Mouse (Mus musculus) c-Kit-positive CD71-negative TER-119-negative erythroid progenitor cells, embryonic 14.5 days (primary cell): Measurements from ENCODE around the gene Zfp579.
A peak's percentile ranks its signal among the peaks of the same experiment; 100 is the strongest.

Source experiments
- DNase-seq: peaks from one replicate; pipeline ENCODE4 v3.0.0-alpha.2; 2013; ENCODE audit warnings: low read depth

Gene Zfp579

DNA sequence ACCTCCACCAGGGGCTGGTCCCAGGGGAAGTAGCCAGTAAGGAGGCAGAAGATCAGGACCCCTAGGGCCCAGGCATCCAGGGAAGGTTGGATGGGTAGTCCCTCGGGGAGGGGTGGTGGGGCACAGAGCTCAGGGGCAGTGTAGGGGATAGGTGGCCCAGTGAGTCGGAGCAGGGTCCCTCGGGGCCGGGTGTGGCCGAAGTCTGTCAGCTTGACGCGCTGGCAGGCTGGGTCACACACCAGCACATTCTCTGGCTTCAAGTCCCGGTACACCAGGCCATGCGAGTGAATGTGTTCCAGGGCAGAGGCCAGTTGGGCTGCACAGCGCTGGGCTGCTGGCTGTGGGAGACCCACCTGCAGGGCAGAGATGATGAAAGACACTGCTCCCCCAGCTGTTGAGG, 38.6 kb downstream of the Zfp579 start:
- no peak for DNase-seq

DNA sequence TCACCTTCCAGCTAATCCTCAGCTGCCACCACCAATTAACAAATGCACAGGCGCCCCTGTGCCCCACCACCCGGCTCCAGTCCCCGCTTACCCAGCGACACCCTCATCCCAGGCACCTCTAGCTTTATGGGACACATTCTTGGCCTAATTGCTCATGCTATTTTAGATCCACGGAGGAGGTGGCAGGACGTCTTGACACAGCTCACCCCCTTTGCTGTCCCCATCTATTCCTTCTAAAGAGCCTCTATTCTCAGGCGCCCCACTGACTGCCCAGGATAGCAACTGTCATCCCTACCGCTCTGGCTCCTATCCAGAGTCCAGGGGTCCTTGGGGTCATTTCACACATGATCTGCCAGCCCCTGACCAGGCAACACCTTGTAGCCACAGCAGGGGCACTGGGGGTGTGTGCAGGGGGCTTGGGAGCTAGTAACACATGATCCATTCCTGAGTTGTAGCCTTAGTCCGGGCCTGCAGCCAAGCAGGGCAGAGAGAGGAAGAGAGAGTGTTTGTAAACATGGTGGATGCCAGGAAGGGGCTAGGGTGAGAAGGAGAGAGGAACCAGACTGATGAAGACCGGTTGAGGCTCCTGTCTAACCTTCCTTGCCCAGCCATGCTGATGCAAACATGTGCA, 42.0 kb downstream of the Zfp579 start:
- DNase-seq: no peak

GRCm38 (mm10) chr7:4950561-4951342, 45.2 kb downstream of the Zfp579 start:
- DNase-seq: no peak

DNA sequence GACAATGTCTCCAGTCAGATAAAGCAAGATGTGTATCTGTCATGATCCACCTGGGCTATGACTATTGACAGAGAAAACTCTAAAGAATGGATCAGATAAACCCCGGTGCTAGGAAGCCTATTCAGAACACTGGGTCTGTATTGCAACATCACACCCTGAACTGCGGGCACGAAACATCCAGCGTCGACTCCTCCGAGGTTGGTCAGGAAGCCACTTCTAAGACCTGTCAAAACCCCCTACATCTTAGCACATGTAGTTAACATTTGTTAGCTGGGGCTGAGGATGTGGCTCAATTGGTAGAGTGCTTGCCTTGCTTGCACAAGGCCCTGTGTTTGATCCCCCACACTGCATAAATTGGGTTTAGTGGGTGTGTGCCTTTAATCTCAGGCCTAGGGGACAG, 47.6 kb downstream of the Zfp579 start:
- DNase-seq: no peak

GRCm38 (mm10) chr7:4947855-4948254, 48.1 kb downstream of the Zfp579 start:
- DNase-seq: no peak

DNA sequence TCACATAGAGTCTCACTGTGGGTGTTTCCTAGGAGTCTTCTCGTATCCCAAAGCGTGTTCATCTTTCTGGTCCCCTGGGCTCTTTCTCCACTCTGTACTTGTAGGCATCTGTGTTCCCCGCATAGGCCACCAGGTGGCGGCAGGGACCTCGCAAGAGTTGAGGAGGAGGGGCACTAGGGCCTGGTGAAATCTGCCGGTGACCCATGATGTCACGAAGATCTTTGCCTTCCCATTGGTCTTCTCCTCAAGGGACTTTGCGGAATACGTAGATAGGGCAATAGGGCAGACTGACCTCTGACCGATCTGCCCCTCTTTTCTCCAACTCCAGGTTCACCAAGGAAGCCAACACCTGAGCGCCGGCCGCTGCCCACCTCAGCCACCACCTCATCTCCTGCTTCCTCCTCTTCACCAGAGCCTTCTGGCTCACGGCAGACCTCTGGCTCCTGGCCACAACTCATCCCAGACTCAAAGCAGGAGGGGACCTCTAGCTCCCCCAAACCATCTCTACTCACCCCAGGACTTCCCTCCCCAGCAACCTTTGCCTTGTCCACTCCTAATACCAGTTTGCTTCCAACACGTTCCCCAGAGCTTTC, 52.6 kb downstream of the Zfp579 start:
- peak; percentile 92 for DNase-seq

DNA sequence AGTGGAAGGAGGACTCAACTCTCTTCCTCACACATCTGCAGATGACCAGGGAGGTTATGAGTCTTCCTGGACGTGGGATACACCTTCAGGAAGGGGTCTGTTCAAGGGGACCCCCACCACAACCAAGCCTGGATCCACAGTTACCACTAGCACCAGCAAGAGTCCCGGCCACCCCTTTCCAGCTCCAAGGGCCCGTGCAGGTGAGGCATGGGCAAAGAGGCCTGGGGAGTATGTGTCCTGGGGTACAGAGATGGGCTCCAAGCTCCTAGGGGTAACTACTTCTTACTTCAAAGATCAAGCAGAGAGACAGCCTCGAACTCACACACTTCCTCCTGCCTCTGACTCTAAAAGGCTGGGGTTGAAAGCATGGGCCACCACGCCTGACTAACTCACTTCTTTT, 53.3 kb downstream of the Zfp579 start:
- no peak for DNase-seq

GRCm38 (mm10) chr7:4940068-4940479, 55.9 kb downstream of the Zfp579 start:
- DNase-seq: peak; percentile 92

DNA sequence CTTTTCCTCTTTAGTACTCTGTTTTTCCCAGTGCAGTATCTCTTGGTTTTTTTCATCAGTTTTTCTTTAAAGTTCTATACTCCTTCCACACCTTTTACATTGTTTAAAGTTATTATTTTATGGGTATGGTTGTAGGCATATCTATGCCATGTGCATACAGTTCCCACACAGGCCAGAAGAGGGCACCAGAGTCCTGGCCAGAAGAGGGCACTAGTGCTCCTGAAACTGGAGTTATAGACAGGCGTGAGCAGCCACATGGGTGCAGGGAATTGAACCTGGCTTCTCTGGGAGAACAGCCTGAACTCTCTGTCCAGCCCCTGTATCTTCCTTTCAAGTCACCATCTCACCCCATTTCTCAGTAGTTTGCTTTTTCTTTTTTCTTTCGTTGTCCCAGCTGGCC, 57.5 kb downstream of the Zfp579 start:
- DNase-seq: peak; percentile 56

DNA sequence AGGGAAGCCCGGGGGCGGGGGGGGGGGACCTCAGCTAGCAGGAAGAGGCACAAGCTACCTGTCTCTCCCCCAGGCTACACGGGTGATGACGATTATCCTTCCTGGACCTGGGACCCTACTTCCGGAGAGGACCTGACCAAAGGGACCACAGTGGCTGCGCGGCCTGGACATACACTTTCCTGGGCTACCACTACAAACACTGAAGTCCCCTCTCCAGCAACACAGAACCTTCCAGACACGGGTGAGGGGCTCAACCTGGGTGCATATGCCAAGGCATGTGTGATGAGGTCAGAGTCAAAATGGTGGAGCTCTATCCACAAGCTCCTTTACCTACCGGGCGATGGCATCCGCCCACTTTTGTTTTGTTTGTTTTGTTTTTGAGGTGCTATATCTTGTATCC, 58.6 kb downstream of the Zfp579 start:
- no peak for DNase-seq

- DNase-seq: no peak
Observed at GRCm38 (mm10) chr7:4936832-4937231, 59.1 kb downstream of the Zfp579 start.

GRCm38 (mm10) chr7:4934160-4934914, 61.6 kb downstream of the Zfp579 start:
- DNase-seq: no peak
